Mouse (Mus musculus): ENCODE measurements at regions not wholly inside any gene's neighbourhood (a gene's known extent, or its start where the extent isn't known, plus 50 kb on each side); places are given as distances from the start of the nearest gene placed in this dataset.
A peak's percentile ranks its signal among the peaks of the same experiment; 100 is the strongest.

GRCm38 (mm10) chr19:21119477-21119876 is 152.6 kb upstream of the Zfand5 start:
- H3K4me1 ChIP-seq (ENCODE audit: control insufficient read depth, insufficient read depth, low read length) = no peaks in the 10 kb centered on the region
- WGBS (ENCODE audit: insufficient replicate concordance) = 71% methylated on average over 6 of the region's 6 CpGs
- ATAC-seq (replicated peaks; ENCODE audit: insufficient number of reproducible peaks, low FRiP score, low TSS enrichment) = no peak
- no peaks in the 10 kb centered on the region for H3K36me3 ChIP-seq (ENCODE audit: control insufficient read depth, insufficient read depth, low read length)
- no peaks in the 10 kb centered on the region for H3K27me3 ChIP-seq (ENCODE audit: control insufficient read depth, insufficient read depth, low read length)
- no peak overlapping the region for H3K4me2 ChIP-seq
- H3K27ac ChIP-seq (ENCODE audit: low read depth, low read length) = no peak overlapping the region
- no peak overlapping the region for H3K9ac ChIP-seq (ENCODE audit: low read depth, low read length)
- H3K4me3 ChIP-seq (ENCODE audit: low read depth, low read length) = no peak overlapping the region
- H3K9me3 ChIP-seq (replicated peaks; ENCODE audit: control insufficient read depth, low read length) = no peaks in the 10 kb centered on the region

- H3K27me3 ChIP-seq (ENCODE audit: control insufficient read depth, insufficient read depth, low read length) = no peaks in the 10 kb centered on the region
- H3K9me3 ChIP-seq (replicated peaks; ENCODE audit: control insufficient read depth, low read length) = no peaks in the 10 kb centered on the region
- no peak overlapping the region for H3K27ac ChIP-seq (ENCODE audit: low read depth, low read length)
- no peak overlapping the region for H3K4me2 ChIP-seq
- no peak for ATAC-seq (replicated peaks; ENCODE audit: insufficient number of reproducible peaks, low FRiP score, low TSS enrichment)
- H3K4me3 ChIP-seq (ENCODE audit: low read depth, low read length) = no peak overlapping the region
- no peak overlapping the region for H3K9ac ChIP-seq (ENCODE audit: low read depth, low read length)
- 70% methylated on average over 4 of the region's 4 CpGs for WGBS (ENCODE audit: insufficient replicate concordance)
- no peaks in the 10 kb centered on the region for H3K4me1 ChIP-seq (ENCODE audit: control insufficient read depth, insufficient read depth, low read length)
- H3K36me3 ChIP-seq (ENCODE audit: control insufficient read depth, insufficient read depth, low read length) = no peaks in the 10 kb centered on the region
Measured at GRCm38 (mm10) chr19:21118782-21119181, 153.3 kb upstream of the Zfand5 start.

- Histone ChIP-seq H3K9ac (ENCODE audit: low read depth, low read length) (no peak overlapping the region), H3K9me3 (replicated peaks; ENCODE audit: control insufficient read depth, low read length) (no peaks in the 10 kb centered on the region), H3K36me3 (ENCODE audit: control insufficient read depth, insufficient read depth, low read length) (no peaks in the 10 kb centered on the region), H3K4me3 (ENCODE audit: low read depth, low read length) (no peak overlapping the region), H3K27me3 (ENCODE audit: control insufficient read depth, insufficient read depth, low read length) (no peaks in the 10 kb centered on the region), H3K27ac (ENCODE audit: low read depth, low read length) (no peak overlapping the region), H3K4me1 (ENCODE audit: control insufficient read depth, insufficient read depth, low read length) (no peaks in the 10 kb centered on the region), H3K4me2 (no peak overlapping the region)
- 85% methylated on average over 2 of the region's 2 CpGs for WGBS (ENCODE audit: insufficient replicate concordance)
- no peak for ATAC-seq (replicated peaks; ENCODE audit: insufficient number of reproducible peaks, low FRiP score, low TSS enrichment)
Measured at GRCm38 (mm10) chr19:21115693-21116092, 156.4 kb upstream of the Zfand5 start.

GRCm38 (mm10) chr19:21111836-21112235 is 157.8 kb upstream of the Tmc1 start:
- WGBS (ENCODE audit: insufficient replicate concordance) = 87% methylated on average over 5 of the region's 5 CpGs
- Histone ChIP-seq H3K4me2 (no peak overlapping the region), H3K9ac (ENCODE audit: low read depth, low read length) (no peak overlapping the region), H3K36me3 (ENCODE audit: control insufficient read depth, insufficient read depth, low read length) (no peaks in the 10 kb centered on the region), H3K9me3 (replicated peaks; ENCODE audit: control insufficient read depth, low read length) (no peaks in the 10 kb centered on the region), H3K4me1 (ENCODE audit: control insufficient read depth, insufficient read depth, low read length) (peaks cover 6% of the 10 kb centered on the region; the same call in 1 of the 2 replicates), H3K27ac (ENCODE audit: low read depth, low read length) (no peak overlapping the region), H3K4me3 (ENCODE audit: low read depth, low read length) (no peak overlapping the region), H3K27me3 (ENCODE audit: control insufficient read depth, insufficient read depth, low read length) (no peaks in the 10 kb centered on the region)
- ATAC-seq (replicated peaks; ENCODE audit: insufficient number of reproducible peaks, low FRiP score, low TSS enrichment) = no peak

GRCm38 (mm10) chr19:21108311-21108710 is 154.3 kb upstream of the Tmc1 start:
- no peaks in the 10 kb centered on the region for H3K9me3 ChIP-seq (replicated peaks; ENCODE audit: control insufficient read depth, low read length)
- H3K9ac ChIP-seq (ENCODE audit: low read depth, low read length) = no peak overlapping the region
- no peaks in the 10 kb centered on the region for H3K27me3 ChIP-seq (ENCODE audit: control insufficient read depth, insufficient read depth, low read length)
- ATAC-seq (replicated peaks; ENCODE audit: insufficient number of reproducible peaks, low FRiP score, low TSS enrichment) = no peak
- H3K27ac ChIP-seq (ENCODE audit: low read depth, low read length) = no peak overlapping the region
- 63% methylated on average over 2 of the region's 2 CpGs for WGBS (ENCODE audit: insufficient replicate concordance)
- no peak overlapping the region for H3K4me3 ChIP-seq (ENCODE audit: low read depth, low read length)
- H3K4me2 ChIP-seq = no peak overlapping the region
- H3K4me1 ChIP-seq (ENCODE audit: control insufficient read depth, insufficient read depth, low read length) = peaks cover 6% of the 10 kb centered on the region; the same call in 1 of the 2 replicates
- no peaks in the 10 kb centered on the region for H3K36me3 ChIP-seq (ENCODE audit: control insufficient read depth, insufficient read depth, low read length)

- Histone ChIP-seq H3K4me2 (no peak overlapping the region), H3K27ac (ENCODE audit: low read depth, low read length) (no peak overlapping the region), H3K4me3 (ENCODE audit: low read depth, low read length) (no peak overlapping the region), H3K27me3 (ENCODE audit: control insufficient read depth, insufficient read depth, low read length) (no peaks in the 10 kb centered on the region), H3K9me3 (replicated peaks; ENCODE audit: control insufficient read depth, low read length) (no peaks in the 10 kb centered on the region), H3K4me1 (ENCODE audit: control insufficient read depth, insufficient read depth, low read length) (peaks cover 6% of the 10 kb centered on the region; the same call in 1 of the 2 replicates), H3K9ac (ENCODE audit: low read depth, low read length) (no peak overlapping the region), H3K36me3 (ENCODE audit: control insufficient read depth, insufficient read depth, low read length) (no peaks in the 10 kb centered on the region)
- 0 out of 2 replicates have a peak, but pooled peaks have one; percentile 46 for ATAC-seq (replicated peaks; ENCODE audit: insufficient number of reproducible peaks, low FRiP score, low TSS enrichment)
- 53% methylated on average over 2 of the region's 3 CpGs for WGBS (ENCODE audit: insufficient replicate concordance)
Measured at GRCm38 (mm10) chr19:21107741-21108140, 153.7 kb upstream of the Tmc1 start.

GRCm38 (mm10) chr19:21107275-21107674 is 153.3 kb upstream of the Tmc1 start:
- H3K27me3 ChIP-seq (ENCODE audit: control insufficient read depth, insufficient read depth, low read length) = no peaks in the 10 kb centered on the region
- no peaks in the 10 kb centered on the region for H3K36me3 ChIP-seq (ENCODE audit: control insufficient read depth, insufficient read depth, low read length)
- H3K4me3 ChIP-seq (ENCODE audit: low read depth, low read length) = no peak overlapping the region
- ATAC-seq (replicated peaks; ENCODE audit: insufficient number of reproducible peaks, low FRiP score, low TSS enrichment) = no peak
- no peak overlapping the region for H3K4me2 ChIP-seq
- 72% methylated on average over 4 of the region's 4 CpGs for WGBS (ENCODE audit: insufficient replicate concordance)
- H3K9ac ChIP-seq (ENCODE audit: low read depth, low read length) = no peak overlapping the region
- H3K9me3 ChIP-seq (replicated peaks; ENCODE audit: control insufficient read depth, low read length) = no peaks in the 10 kb centered on the region
- H3K4me1 ChIP-seq (ENCODE audit: control insufficient read depth, insufficient read depth, low read length) = peaks cover 6% of the 10 kb centered on the region; the same call in 1 of the 2 replicates
- no peak overlapping the region for H3K27ac ChIP-seq (ENCODE audit: low read depth, low read length)

GRCm38 (mm10) chr19:21106766-21107165 is 152.8 kb upstream of the Tmc1 start:
- Histone ChIP-seq H3K9me3 (replicated peaks; ENCODE audit: control insufficient read depth, low read length) (no peaks in the 10 kb centered on the region), H3K4me2 (no peak overlapping the region), H3K4me1 (ENCODE audit: control insufficient read depth, insufficient read depth, low read length) (peaks cover 6% of the 10 kb centered on the region; the same call in 1 of the 2 replicates), H3K27ac (ENCODE audit: low read depth, low read length) (no peak overlapping the region), H3K9ac (ENCODE audit: low read depth, low read length) (no peak overlapping the region), H3K36me3 (ENCODE audit: control insufficient read depth, insufficient read depth, low read length) (no peaks in the 10 kb centered on the region), H3K27me3 (ENCODE audit: control insufficient read depth, insufficient read depth, low read length) (no peaks in the 10 kb centered on the region), H3K4me3 (ENCODE audit: low read depth, low read length) (no peak overlapping the region)
- 78% methylated on average over 10 of the region's 10 CpGs for WGBS (ENCODE audit: insufficient replicate concordance)
- no peak for ATAC-seq (replicated peaks; ENCODE audit: insufficient number of reproducible peaks, low FRiP score, low TSS enrichment)

GRCm38 (mm10) chr19:21106241-21106669 is 152.3 kb upstream of the Tmc1 start:
- H3K4me1 ChIP-seq (ENCODE audit: control insufficient read depth, insufficient read depth, low read length) = peaks cover 6% of the 10 kb centered on the region; the same call in 1 of the 2 replicates
- no peak for ATAC-seq (replicated peaks; ENCODE audit: insufficient number of reproducible peaks, low FRiP score, low TSS enrichment)
- 56% methylated on average over 6 of the region's 6 CpGs for WGBS (ENCODE audit: insufficient replicate concordance)

More at GRCm38 (mm10) chr19:21106241-21106669, 152.3 kb upstream of the Tmc1 start:
- Histone ChIP-seq H3K27me3 (ENCODE audit: control insufficient read depth, insufficient read depth, low read length) (no peaks in the 10 kb centered on the region), H3K4me2 (no peak overlapping the region), H3K36me3 (ENCODE audit: control insufficient read depth, insufficient read depth, low read length) (no peaks in the 10 kb centered on the region), H3K27ac (ENCODE audit: low read depth, low read length) (no peak overlapping the region), H3K9me3 (replicated peaks; ENCODE audit: control insufficient read depth, low read length) (no peaks in the 10 kb centered on the region), H3K4me3 (ENCODE audit: low read depth, low read length) (no peak overlapping the region), H3K9ac (ENCODE audit: low read depth, low read length) (no peak overlapping the region)

Data from heart, embryonic 11.5 days (tissue).